Mouse (Mus musculus) hindbrain, embryonic 14.5 days (tissue): ENCODE data around the gene Zmynd11. TPM values are rescaled to one million over a fixed set of nuclear protein-coding genes. Genes with fewer than 3 reads are reported as not detected.

Experiments
- ATAC-seq: fragments of 200-750 bp; cut with Nextera tagmentation; 2 replicates; pipeline ENCODE4 v1.8.0; 2017; ENCODE audit warnings: moderate number of reproducible peaks, mild to moderate bottlenecking, moderate TSS enrichment, moderate library complexity; ENCODE audit not compliant: low FRiP score
- DNase-seq: peaks from one replicate; pipeline ENCODE4 v3.0.0-alpha.2; 2015; ENCODE audit warnings: low spot score
- H3K27ac ChIP-seq: fragments of 300-500 bp; sonication (generic); 2 replicates; pipeline ENCODE4 v1.5.1; 2014; ENCODE audit warnings: mild to moderate bottlenecking, moderate library complexity
- H3K27me3 ChIP-seq: fragments of 300-500 bp; sonication (generic); 2 replicates; pipeline ENCODE4 v1.6.1; 2014; ENCODE audit warnings: mild to moderate bottlenecking, low read length, mixed read lengths; ENCODE audit not compliant: control insufficient read depth, insufficient read depth
- H3K36me3 ChIP-seq: fragments of 300-500 bp; sonication (generic); replicated peaks from 2 replicates; pipeline ENCODE4 v1.6.1; 2014; ENCODE audit not compliant: control insufficient read depth, insufficient read depth
- H3K4me1 ChIP-seq: fragments of 300-500 bp; sonication (generic); replicated peaks from 2 replicates; pipeline ENCODE4 v1.6.1; 2014; ENCODE audit warnings: antibody characterized with exemption, low read length, mixed read lengths; ENCODE audit not compliant: control insufficient read depth, insufficient read depth
- H3K4me2 ChIP-seq: fragments of 300-500 bp; sonication (generic); replicated peaks from 2 replicates; pipeline ENCODE4 v1.6.1; 2014; ENCODE audit warnings: mild to moderate bottlenecking, moderate library complexity
- H3K4me3 ChIP-seq: fragments of 300-500 bp; sonication (generic); replicated peaks from 2 replicates; pipeline ENCODE4 v1.5.1; 2014; ENCODE audit warnings: mild to moderate bottlenecking, low read length
- H3K9ac ChIP-seq: fragments of 300-500 bp; sonication (generic); 2 replicates; pipeline ENCODE4 v1.6.1; 2014
- H3K9me3 ChIP-seq: fragments of 300-500 bp; sonication (generic); 2 replicates; pipeline ENCODE4 v1.6.1; 2016; ENCODE audit warnings: low read length; ENCODE audit not compliant: control insufficient read depth
- WGBS: fragments of 180-500 bp; shearing (Covaris S2); extraction: QIAGEN DNeasy Blood & Tissue Kit; methylation state at CpG from one replicate; pipeline ENCODE4 v1.1.7; 2014; 5-methylcytosine and 5-hydroxymethylcytosine counted together
- polyA plus RNA-seq: library from polyadenylated mRNA; unstranded; fragments of >200 nt; fragmentation: Nextera tagmentation; extraction: Ambion mirVana; gene quantifications from 2 replicates; pipeline ENCODE4 v1.2.1, GENCODE M21; 2014

The Zmynd11 gene
- polyA plus RNA-seq, 1 experiment from 2014 or later = 189 TPM

- H3K27ac ChIP-seq = no peak overlapping the region
- no peaks in the 10 kb centered on the region for H3K4me1 ChIP-seq
- H3K9me3 ChIP-seq = no peaks in the 10 kb centered on the region
- H3K9ac ChIP-seq = no peak overlapping the region
- no peak overlapping the region for H3K4me2 ChIP-seq
- H3K27me3 ChIP-seq = no peaks in the 10 kb centered on the region
- no peak for DNase-seq
- WGBS = 94% methylated on average over 13 of the region's 13 CpGs
- no peak overlapping the region for H3K4me3 ChIP-seq
- ATAC-seq = no peak
- H3K36me3 ChIP-seq = peaks cover 24% of the 10 kb centered on the region
Measured at GRCm38 (mm10) chr13:9648716-9649115, 116.4 kb downstream of the Zmynd11 start.

- no peak overlapping the region for H3K4me3 ChIP-seq
- peaks cover 7% of the 10 kb centered on the region for H3K36me3 ChIP-seq
- H3K4me2 ChIP-seq = no peak overlapping the region
- WGBS = 74% methylated on average over 3 of the region's 3 CpGs
- ATAC-seq (no peak), DNase-seq (no peak)
- no peak overlapping the region for H3K9ac ChIP-seq
- H3K9me3 ChIP-seq = no peaks in the 10 kb centered on the region
- H3K27ac ChIP-seq = no peak overlapping the region
- H3K4me1 ChIP-seq = no peaks in the 10 kb centered on the region
- no peaks in the 10 kb centered on the region for H3K27me3 ChIP-seq
Measured at GRCm38 (mm10) chr13:9637949-9638348, 127.2 kb downstream of the Zmynd11 start.

- peaks cover 7% of the 10 kb centered on the region for H3K36me3 ChIP-seq
- H3K27me3 ChIP-seq = no peaks in the 10 kb centered on the region
- H3K4me3 ChIP-seq = no peak overlapping the region
- H3K4me1 ChIP-seq = no peaks in the 10 kb centered on the region
- no peak overlapping the region for H3K27ac ChIP-seq
- no peaks in the 10 kb centered on the region for H3K9me3 ChIP-seq
- ATAC-seq (peak; percentile 59; the same call in 1 of the 2 replicates), DNase-seq (no peak)
- no peak overlapping the region for H3K4me2 ChIP-seq
- WGBS = 51% methylated on average over 4 of the region's 4 CpGs
- H3K9ac ChIP-seq = no peak overlapping the region
Measured at GRCm38 (mm10) chr13:9636505-9636904, 128.6 kb downstream of the Zmynd11 start.

- Histone ChIP-seq H3K4me2 (no peak overlapping the region), H3K27me3 (no peaks in the 10 kb centered on the region), H3K27ac (no peak overlapping the region), H3K9ac (no peak overlapping the region), H3K36me3 (peaks cover 7% of the 10 kb centered on the region), H3K9me3 (no peaks in the 10 kb centered on the region), H3K4me1 (no peaks in the 10 kb centered on the region), H3K4me3 (no peak overlapping the region)
- DNase-seq (no peak), ATAC-seq (no peak)
- WGBS = 91% methylated on average over 2 of the region's 2 CpGs
Measured at GRCm38 (mm10) chr13:9635951-9636350, 129.2 kb downstream of the Zmynd11 start.
